Mouse (Mus musculus) kidney, adult 2 months (tissue): ENCODE results near the gene Mapk8ip2.

Experiments
- CTCF ChIP-seq: fragments of 200-500 bp; conservative IDR thresholded peaks from 2 replicates; pipeline ENCODE4 v1.5.1; 2011; ENCODE audit warnings: low read depth, mild to moderate bottlenecking, control low read depth, low read length, moderate library complexity, mixed read lengths; ENCODE audit not compliant: insufficient read depth, insufficient read length
- POLR2A ChIP-seq: fragments of 200-500 bp; IDR thresholded peaks from one replicate; pipeline ENCODE4 v1.6.1; 2011; ENCODE audit warnings: low read depth, low read length, control low read depth

DNA sequence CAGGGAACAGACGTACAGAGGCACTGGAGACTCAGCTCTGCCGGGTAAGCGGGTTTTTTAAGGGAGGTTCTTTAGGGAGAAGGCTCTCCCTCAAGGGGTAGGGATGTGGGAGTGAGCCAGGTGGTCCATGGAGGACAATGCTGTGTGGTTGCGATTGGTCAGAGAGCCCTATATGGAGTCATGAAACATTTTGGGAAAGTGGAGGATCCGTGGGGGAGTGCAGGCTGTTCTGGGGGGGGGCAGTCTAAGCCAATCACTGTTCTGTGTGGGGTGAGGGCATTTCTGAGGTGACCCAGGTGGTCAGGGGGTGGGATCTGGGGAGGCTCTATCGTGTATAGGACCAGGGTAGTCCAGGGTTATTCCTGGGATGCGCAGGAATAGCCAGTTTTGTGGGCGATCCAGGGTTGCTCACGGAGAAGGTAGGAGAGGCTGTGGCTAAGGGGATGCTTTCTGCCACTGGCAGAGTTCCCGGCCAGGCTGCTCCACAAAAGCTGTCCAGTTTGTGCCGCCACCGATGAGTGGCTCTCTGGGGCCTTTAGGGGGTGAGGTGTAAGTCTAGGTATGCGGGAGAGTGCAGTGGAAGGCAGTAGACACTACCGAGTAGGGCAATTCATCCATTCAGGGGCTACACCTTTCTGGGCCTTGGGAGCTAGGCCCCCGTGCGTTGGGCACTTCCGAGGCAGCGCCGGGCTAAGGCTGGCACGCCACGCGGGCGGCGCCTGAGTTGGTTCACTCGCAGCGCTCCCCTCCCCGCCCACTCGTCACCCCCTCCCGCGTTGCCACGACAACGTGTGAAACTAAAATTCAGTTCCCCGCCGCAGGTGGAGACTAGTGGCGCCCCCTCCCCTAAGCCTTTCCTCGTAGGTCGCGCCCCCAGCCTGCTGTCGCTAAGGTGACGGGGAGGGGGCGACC, 44.6 kb downstream of the Mapk8ip2 start:
- no peak for TF ChIP-seq CTCF
- no peak for TF ChIP-seq POLR2A
